In genomic region chr16:24490751-24491485, GRCm38 (mm10) we compare ENCODE assay signal across 8 mouse cellular contexts.
DNase-seq lines count a peak whose midpoint lies in the region; ATAC-seq and TF ChIP-seq lines count a peak whose summit lies in the region.

No protein-coding gene starts in this region.

- no peak for DNase-seq in kidney, adult 11 months
- DNase-seq in embryonic facial prominence, embryonic 11.5 days (ENCODE audit: low spot score) = peak; percentile 53
- no peak for DNase-seq in heart, postnatal 0 days (ENCODE audit: low spot score)
- DNase-seq in lung, embryonic 14.5 days = peak; percentile 86
- no peak for DNase-seq in thymus, adult 2 months
- DNase-seq in cerebellum, adult 11 months = no peak

- peaks cover 57% of the 10 kb centered on the region for H3K4me1 ChIP-seq in kidney, embryonic 15.5 days
- peaks cover 8% of the 10 kb centered on the region; the same call in 1 of the 2 replicates for H3K4me1 ChIP-seq in embryonic facial prominence, embryonic 11.5 days (ENCODE audit: control insufficient read depth, insufficient read depth, low read length)
- H3K4me1 ChIP-seq in heart, postnatal 0 days (ENCODE audit: control insufficient read depth, insufficient read depth) = peaks cover 72% of the 10 kb centered on the region
- H3K4me1 ChIP-seq in lung, embryonic 14.5 days (ENCODE audit: insufficient read depth) = peaks cover 44% of the 10 kb centered on the region
- peaks cover 61% of the 10 kb centered on the region for H3K4me1 ChIP-seq in stomach, embryonic 16.5 days (ENCODE audit: control insufficient read depth, insufficient read depth, low read length)
- H3K4me1 ChIP-seq in thymus, adult 2 months (replicated peaks; ENCODE audit: control insufficient read depth, insufficient read depth, low read length) = peaks cover 15% of the 10 kb centered on the region

- no peak overlapping the region for H3K4me3 ChIP-seq in kidney, embryonic 15.5 days (replicated peaks)
- no peak overlapping the region for H3K4me3 ChIP-seq in embryonic facial prominence, embryonic 11.5 days (ENCODE audit: low read depth, low read length)
- H3K4me3 ChIP-seq in heart, postnatal 0 days (ENCODE audit: low read depth, low read length) = no peak overlapping the region
- H3K4me3 ChIP-seq in lung, embryonic 14.5 days (ENCODE audit: low read depth, low read length) = no peak overlapping the region
- no peak overlapping the region for H3K4me3 ChIP-seq in stomach, embryonic 16.5 days (replicated peaks; ENCODE audit: low read length)
- no peak overlapping the region for H3K4me3 ChIP-seq in thymus, adult 2 months (ENCODE audit: control insufficient read depth, insufficient read depth, low read length)

- TF ChIP-seq CTCF in heart, postnatal 0 days (IDR thresholded peaks at IDR 0.05; ENCODE audit: low read depth) = no peak
- no peak for TF ChIP-seq CTCF in lung, embryonic 14.5 days (IDR thresholded peaks at IDR 0.05; ENCODE audit: low read depth)
- TF ChIP-seq CTCF in thymus, adult 2 months (IDR thresholded peaks at IDR 0.05; ENCODE audit: borderline replicate concordance, control insufficient read depth, extremely low read depth, insufficient read depth, low read length, poor library complexity) = no peak

- H3K27me3 ChIP-seq in kidney, embryonic 15.5 days = no peaks in the 10 kb centered on the region
- H3K27me3 ChIP-seq in embryonic facial prominence, embryonic 11.5 days (ENCODE audit: control insufficient read depth, insufficient read depth, low read length) = no peaks in the 10 kb centered on the region
- H3K27me3 ChIP-seq in heart, postnatal 0 days (ENCODE audit: control insufficient read depth, insufficient read depth, low read length) = no peaks in the 10 kb centered on the region
- H3K27me3 ChIP-seq in lung, embryonic 14.5 days (ENCODE audit: insufficient read depth, low read length) = no peaks in the 10 kb centered on the region
- H3K27me3 ChIP-seq in stomach, embryonic 16.5 days (ENCODE audit: control insufficient read depth, insufficient read depth, low read length) = no peaks in the 10 kb centered on the region
- H3K27me3 ChIP-seq in thymus, adult 2 months (ENCODE audit: control insufficient read depth, insufficient read depth, low read length) = no peaks in the 10 kb centered on the region

- H3K27ac ChIP-seq in kidney, embryonic 15.5 days = peak overlapping the region; percentile 58
- peak overlapping the region; percentile 28; the same call in 1 of the 2 replicates for H3K27ac ChIP-seq in embryonic facial prominence, embryonic 11.5 days (replicated peaks; ENCODE audit: low read depth, low read length)
- H3K27ac ChIP-seq in heart, postnatal 0 days (ENCODE audit: low read depth) = peak overlapping the region; percentile 89
- H3K27ac ChIP-seq in lung, embryonic 14.5 days (ENCODE audit: low read depth) = peak overlapping the region; percentile 52
- H3K27ac ChIP-seq in stomach, embryonic 16.5 days (ENCODE audit: low read length) = peak overlapping the region; percentile 86
- H3K27ac ChIP-seq in thymus, adult 2 months (ENCODE audit: control insufficient read depth, insufficient read depth, low read length) = no peak overlapping the region

- H3K36me3 ChIP-seq in kidney, embryonic 15.5 days = no peaks in the 10 kb centered on the region
- H3K36me3 ChIP-seq in embryonic facial prominence, embryonic 11.5 days (replicated peaks; ENCODE audit: control insufficient read depth, insufficient read depth, low read depth, low read length) = no peaks in the 10 kb centered on the region
- H3K36me3 ChIP-seq in heart, postnatal 0 days (replicated peaks; ENCODE audit: control insufficient read depth, insufficient read depth, low read length) = no peaks in the 10 kb centered on the region
- H3K36me3 ChIP-seq in lung, embryonic 14.5 days (ENCODE audit: insufficient read depth) = no peaks in the 10 kb centered on the region
- no peaks in the 10 kb centered on the region for H3K36me3 ChIP-seq in stomach, embryonic 16.5 days (ENCODE audit: control insufficient read depth, insufficient read depth, low read length)
- H3K36me3 ChIP-seq in thymus, adult 2 months (ENCODE audit: control insufficient read depth, insufficient read depth, low read length) = no peaks in the 10 kb centered on the region

- 42% methylated on average over 18 of the region's 18 CpGs for WGBS in kidney, embryonic 15.5 days
- 43% methylated on average over 18 of the region's 18 CpGs for WGBS in embryonic facial prominence, embryonic 11.5 days
- 49% methylated on average over 18 of the region's 18 CpGs for WGBS in heart, postnatal 0 days
- WGBS in lung, embryonic 14.5 days = 18% methylated on average over 18 of the region's 18 CpGs
- 25% methylated on average over 18 of the region's 18 CpGs for WGBS in stomach, embryonic 16.5 days
- 68% methylated on average over 18 of the region's 18 CpGs for WGBS in thymus, adult 2 months

- H3K4me2 ChIP-seq in kidney, embryonic 15.5 days = peak overlapping the region; percentile 15; the same call in 1 of the 2 replicates
- no peak overlapping the region for H3K4me2 ChIP-seq in embryonic facial prominence, embryonic 11.5 days (ENCODE audit: low read depth, low read length)
- H3K4me2 ChIP-seq in heart, postnatal 0 days (ENCODE audit: low read depth, low read length) = no peak overlapping the region
- peak overlapping the region; percentile 7; the same call in 1 of the 2 replicates for H3K4me2 ChIP-seq in lung, embryonic 14.5 days
- H3K4me2 ChIP-seq in stomach, embryonic 16.5 days (ENCODE audit: low read depth, low read length) = peak overlapping the region; percentile 16; the same call in 1 of the 2 replicates

- no peak for TF ChIP-seq POLR2A in thymus, adult 2 months (IDR thresholded peaks at IDR 0.05; ENCODE audit: control insufficient read depth, extremely low read depth, insufficient read depth, low read length, poor library complexity)

- peak; percentile 65 for ATAC-seq in kidney, embryonic 15.5 days (replicated peaks; ENCODE audit: low FRiP score)
- peak; percentile 71 for ATAC-seq in embryonic facial prominence, embryonic 11.5 days (replicated peaks; ENCODE audit: insufficient number of reproducible peaks, low FRiP score, low TSS enrichment, low read depth)
- no peak for ATAC-seq in heart, postnatal 0 days (ENCODE audit: insufficient read depth, low read depth)
- peak; percentile 91 for ATAC-seq in lung, embryonic 14.5 days (ENCODE audit: insufficient read depth)
- ATAC-seq in stomach, embryonic 16.5 days (ENCODE audit: insufficient read depth, low FRiP score) = peak; percentile 77

- no peak for TF ChIP-seq EP300 in heart, postnatal 0 days (IDR thresholded peaks at IDR 0.05; ENCODE audit: low read depth)

- H3K9ac ChIP-seq in kidney, embryonic 15.5 days = no peak overlapping the region; the same call in 1 of the 2 replicates
- no peak overlapping the region for H3K9ac ChIP-seq in embryonic facial prominence, embryonic 11.5 days (replicated peaks; ENCODE audit: low read length)
- peak overlapping the region; percentile 5; the same call in 1 of the 2 replicates for H3K9ac ChIP-seq in heart, postnatal 0 days (replicated peaks; ENCODE audit: low read depth, low read length)
- H3K9ac ChIP-seq in lung, embryonic 14.5 days = no peak overlapping the region
- H3K9ac ChIP-seq in stomach, embryonic 16.5 days (ENCODE audit: low read length) = peak overlapping the region; percentile 28

- no peaks in the 10 kb centered on the region for H3K9me3 ChIP-seq in kidney, embryonic 15.5 days (replicated peaks)
- H3K9me3 ChIP-seq in embryonic facial prominence, embryonic 11.5 days (replicated peaks; ENCODE audit: control insufficient read depth, low read length) = no peaks in the 10 kb centered on the region
- no peaks in the 10 kb centered on the region for H3K9me3 ChIP-seq in heart, postnatal 0 days (replicated peaks; ENCODE audit: control insufficient read depth, low read length)
- H3K9me3 ChIP-seq in lung, embryonic 14.5 days (ENCODE audit: low read depth, low read length) = no peaks in the 10 kb centered on the region
- H3K9me3 ChIP-seq in stomach, embryonic 16.5 days (replicated peaks; ENCODE audit: control insufficient read depth, low read length) = no peaks in the 10 kb centered on the region

Comparison
In these comparisons a context has a peak if more than half of its experiments do, and no peak if none do; other contexts are left out.
1. H3K4me2 ChIP-seq: peak in kidney, embryonic 15.5 days (single experiment), lung, embryonic 14.5 days (single experiment) and stomach, embryonic 16.5 days (single experiment); none in embryonic facial prominence, embryonic 11.5 days (single experiment) and heart, postnatal 0 days (single experiment).
2. H3K9ac ChIP-seq: peak in heart, postnatal 0 days (single experiment) and stomach, embryonic 16.5 days (single experiment); none in kidney, embryonic 15.5 days (single experiment), embryonic facial prominence, embryonic 11.5 days (single experiment) and lung, embryonic 14.5 days (single experiment).
3. DNase-seq: peak in embryonic facial prominence, embryonic 11.5 days (single experiment) and lung, embryonic 14.5 days (single experiment); none in kidney, adult 11 months (single experiment), heart, postnatal 0 days (single experiment), thymus, adult 2 months (single experiment) and cerebellum, adult 11 months (single experiment).